In the genomic region with DNA sequence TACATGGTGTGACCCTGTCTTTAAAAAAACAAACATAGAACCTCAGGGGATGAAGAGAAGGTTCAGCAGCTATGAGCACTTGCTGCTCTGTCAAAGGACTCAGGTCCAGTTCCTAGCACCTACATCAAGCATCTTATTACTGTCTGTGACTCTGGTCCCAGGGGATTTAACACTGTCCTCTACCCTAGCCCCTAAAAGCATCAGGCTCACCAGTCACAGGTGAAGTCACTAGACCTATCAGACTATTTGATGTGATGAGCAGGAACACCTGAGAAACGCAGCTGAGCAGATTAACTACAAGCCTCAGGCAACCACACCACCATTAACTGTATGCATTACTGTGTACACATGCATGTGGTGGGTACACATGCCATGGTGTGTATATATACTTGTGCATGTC, we compare ENCODE assay signal across 24 mouse cellular contexts. TPM values are rescaled to one million over a fixed set of nuclear protein-coding genes. Genes with fewer than 3 reads are reported as not detected.
DNase-seq lines count a peak whose midpoint lies in the region; ATAC-seq and TF ChIP-seq lines count a peak whose summit lies in the region.
"Had no signal": no experiment of that assay in that cellular context is flagged by ENCODE, and none has a peak within 500 bp of the region (broad histone marks: within the 10 kb centered on the region; RNA-seq: fewer than 3 reads in every experiment).

No protein-coding gene starts in this region.

- no peaks in the 10 kb centered on the region; the same call in 1 of the 2 replicates for H3K9me3 ChIP-seq in heart, embryonic 13.5 days
- no peaks in the 10 kb centered on the region for H3K9me3 ChIP-seq in midbrain, embryonic 13.5 days
- no peaks in the 10 kb centered on the region for H3K9me3 ChIP-seq in midbrain, postnatal 0 days (ENCODE audit: low read length)
- H3K9me3 ChIP-seq: embryonic facial prominence, embryonic 12.5 days; embryonic facial prominence, embryonic 15.5 days; hindbrain, embryonic 12.5 days; hindbrain, embryonic 15.5 days; intestine, embryonic 15.5 days had no signal

- peaks cover 25% of the 10 kb centered on the region for H3K36me3 ChIP-seq in heart, embryonic 13.5 days
- H3K36me3 ChIP-seq in midbrain, embryonic 13.5 days: no peaks in the 10 kb centered on the region
- H3K36me3 ChIP-seq in midbrain, postnatal 0 days (ENCODE audit: insufficient read depth, low read length): no peaks in the 10 kb centered on the region
- H3K36me3 ChIP-seq: embryonic facial prominence, embryonic 12.5 days; hindbrain, embryonic 15.5 days had no signal

- no peaks in the 10 kb centered on the region for H3K27me3 ChIP-seq in heart, embryonic 13.5 days (replicated peaks)
- no peaks in the 10 kb centered on the region for H3K27me3 ChIP-seq in midbrain, embryonic 13.5 days
- H3K27me3 ChIP-seq in midbrain, postnatal 0 days (ENCODE audit: insufficient read depth, low read length): no peaks in the 10 kb centered on the region
- H3K27me3 ChIP-seq: embryonic facial prominence, embryonic 12.5 days; embryonic facial prominence, embryonic 15.5 days; hindbrain, embryonic 12.5 days; hindbrain, embryonic 15.5 days; intestine, embryonic 15.5 days had no signal

- H3K4me1 ChIP-seq in heart, embryonic 13.5 days: peaks cover 89% of the 10 kb centered on the region
- 0 out of 2 replicates have a peak, but pooled peaks cover 5% of the 10 kb centered on the region for H3K4me1 ChIP-seq in midbrain, embryonic 13.5 days (replicated peaks)
- H3K4me1 ChIP-seq in midbrain, postnatal 0 days (ENCODE audit: insufficient read depth, low read length): no peaks in the 10 kb centered on the region

- TF ChIP-seq CTCF in gastrocnemius, adult 2 months (IDR thresholded peaks at IDR 0.05): no peak
- TF ChIP-seq CTCF in midbrain, postnatal 0 days (IDR thresholded peaks at IDR 0.05): no peak

- no peak for ATAC-seq in heart, embryonic 13.5 days (ENCODE audit: extremely low read depth, insufficient number of reproducible peaks, low FRiP score, low TSS enrichment)
- ATAC-seq in midbrain, embryonic 13.5 days: 0 out of 2 replicates have a peak, but pooled peaks have one; percentile 40
- no peak for ATAC-seq in midbrain, postnatal 0 days (ENCODE audit: low FRiP score)
- ATAC-seq: activated CD4-positive, CD25-positive, alpha-beta regulatory T cell, adult 4 months; forebrain, embryonic 14.5 days; forebrain, postnatal 0 days; intestine, embryonic 15.5 days had no signal

- H3K4me2 ChIP-seq in heart, embryonic 13.5 days: no peak overlapping the region
- H3K4me2 ChIP-seq in midbrain, embryonic 13.5 days (replicated peaks): no peak overlapping the region
- no peak overlapping the region for H3K4me2 ChIP-seq in midbrain, postnatal 0 days (ENCODE audit: low read depth, low read length, poor library complexity, severe bottlenecking)
- H3K4me2 ChIP-seq: embryonic facial prominence, embryonic 12.5 days; embryonic facial prominence, embryonic 15.5 days; heart, embryonic 11.5 days; hindbrain, embryonic 12.5 days; hindbrain, embryonic 15.5 days; intestine, embryonic 15.5 days had no signal

- no peak for DNase-seq in gastrocnemius, adult 2 months
- DNase-seq in gastrocnemius, postnatal 25 days: no peak
- DNase-seq in heart, postnatal 25 days (ENCODE audit: low spot score): no peak
- no peak for DNase-seq in midbrain, postnatal 0 days (ENCODE audit: low spot score)
- no peak for DNase-seq in lung, adult 18-20 months
- DNase-seq: adrenal gland, adult 8-10 months; adrenal gland, postnatal 25 days; cerebellum, adult 11 months; cerebellum, adult 2 months; cerebellum, adult 9-11 months; cerebellum, postnatal 25 days; forebrain, postnatal 0 days; gastrocnemius, postnatal 10 days; heart, postnatal 14 days had no signal

- intact Hi-C loops in gastrocnemius, adult 2 months (cut with DNase I): no loop called here
- intact Hi-C loops in heart, postnatal 25 days (cut with DNase I): no loop called here

- H3K4me3 ChIP-seq in gastrocnemius, adult 2 months: no peak overlapping the region
- no peak overlapping the region for H3K4me3 ChIP-seq in heart, embryonic 13.5 days
- no peak overlapping the region for H3K4me3 ChIP-seq in midbrain, embryonic 13.5 days (replicated peaks)
- H3K4me3 ChIP-seq in midbrain, postnatal 0 days (ENCODE audit: low read depth, low read length): no peak overlapping the region
- H3K4me3 ChIP-seq: embryonic facial prominence, embryonic 12.5 days; embryonic facial prominence, embryonic 15.5 days; hindbrain, embryonic 12.5 days; hindbrain, embryonic 15.5 days; intestine, embryonic 15.5 days had no signal

- 90% methylated on average over 1 of the region's 1 CpGs for WGBS in heart, embryonic 13.5 days
- 97% methylated on average over 1 of the region's 1 CpGs for WGBS in midbrain, embryonic 13.5 days
- 91% methylated on average over 1 of the region's 1 CpGs for WGBS in midbrain, postnatal 0 days

- H3K9ac ChIP-seq in heart, embryonic 13.5 days: no peak overlapping the region
- no peak overlapping the region for H3K9ac ChIP-seq in midbrain, embryonic 13.5 days (replicated peaks)
- no peak overlapping the region for H3K9ac ChIP-seq in midbrain, postnatal 0 days (replicated peaks; ENCODE audit: low read length, poor library complexity, severe bottlenecking)
- H3K9ac ChIP-seq: embryonic facial prominence, embryonic 12.5 days; embryonic facial prominence, embryonic 15.5 days; forebrain, postnatal 0 days; hindbrain, embryonic 12.5 days; hindbrain, embryonic 15.5 days; intestine, embryonic 15.5 days had no signal

- H3K27ac ChIP-seq in gastrocnemius, adult 2 months: peak overlapping the region; percentile 78
- 0 out of 2 replicates have a peak overlapping the region, but pooled peaks have one; percentile 21 for H3K27ac ChIP-seq in heart, embryonic 13.5 days (replicated peaks)
- no peak overlapping the region for H3K27ac ChIP-seq in midbrain, embryonic 13.5 days
- H3K27ac ChIP-seq in midbrain, postnatal 0 days (ENCODE audit: low read depth, low read length): no peak overlapping the region
- H3K27ac ChIP-seq: embryonic facial prominence, embryonic 12.5 days; embryonic facial prominence, embryonic 15.5 days; hindbrain, embryonic 12.5 days; hindbrain, embryonic 15.5 days had no signal

RNA-seq across cellular contexts. Expression of a gene that starts 13.8 kb away (rescaled TPM):
- total RNA-seq in gastrocnemius, adult 2 months (2021): 10 to 100 TPM; 67.7 to 71.6 TPM
- 100 to 1,000 TPM; 102 to 113 TPM for total RNA-seq in gastrocnemius, postnatal 25 days (2021)
- 75.3 and 78.2 TPM in 2 replicates for polyA plus RNA-seq in heart, embryonic 13.5 days (2015; fragmentation: Nextera tagmentation; extraction: Ambion mirVana)
- 100 to 1,000 TPM; 173 to 205 TPM for total RNA-seq in heart, postnatal 25 days (2021)
- 11.3 and 14.9 TPM in 2 replicates for polyA plus RNA-seq in midbrain, embryonic 13.5 days (2015; fragmentation: Nextera tagmentation; extraction: Ambion mirVana)
- 40.6 and 46.1 TPM in 2 replicates for total RNA-seq in midbrain, postnatal 0 days (2014; rRNA removed)
- polyA plus RNA-seq in midbrain, postnatal 0 days (2015; fragmentation: Nextera tagmentation; extraction: Ambion mirVana): 11.5 and 12.0 TPM in 2 replicates

Comparison
In these comparisons a context has a peak if more than half of its experiments do, and no peak if none do; other contexts are left out.
1. H3K27ac ChIP-seq: peak in gastrocnemius, adult 2 months (single experiment) and heart, embryonic 13.5 days (single experiment); none in midbrain, embryonic 13.5 days (single experiment) and midbrain, postnatal 0 days (single experiment).